Mouse (Mus musculus) WW6 (cell line): ENCODE results near the gene Nhlrc3.
A peak's percentile ranks its signal among the peaks of the same experiment; 100 is the strongest.

Source experiments
- DNase-seq: peaks from one replicate; pipeline ENCODE4 v3.0.0-alpha.2; 2013; ENCODE audit warnings: low read depth, low spot score

Nhlrc3 gene

GRCm38 (mm10) chr3:53454561-53454960, 8.6 kb downstream of the Nhlrc3 start:
- no peak for DNase-seq

DNA sequence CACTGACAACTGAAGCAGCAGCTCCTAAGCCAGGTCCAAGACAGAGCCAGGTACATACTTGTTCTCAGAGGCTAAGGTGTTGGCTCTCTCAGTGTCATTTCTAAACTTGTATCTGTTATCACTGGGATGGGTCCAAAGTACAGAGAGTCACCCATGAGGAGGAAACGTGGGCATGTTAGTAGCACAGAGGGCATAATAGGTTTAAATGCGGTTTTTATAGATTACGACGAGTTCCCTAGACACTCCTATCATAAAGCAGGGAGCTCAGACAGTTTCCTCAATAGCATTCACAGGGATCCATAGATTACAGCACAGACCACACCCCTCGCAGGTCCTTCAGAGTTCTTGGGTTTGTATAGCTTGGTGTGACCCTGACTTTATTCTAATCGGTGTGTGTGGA, 9.1 kb downstream of the Nhlrc3 start:
- DNase-seq = no peak

DNA sequence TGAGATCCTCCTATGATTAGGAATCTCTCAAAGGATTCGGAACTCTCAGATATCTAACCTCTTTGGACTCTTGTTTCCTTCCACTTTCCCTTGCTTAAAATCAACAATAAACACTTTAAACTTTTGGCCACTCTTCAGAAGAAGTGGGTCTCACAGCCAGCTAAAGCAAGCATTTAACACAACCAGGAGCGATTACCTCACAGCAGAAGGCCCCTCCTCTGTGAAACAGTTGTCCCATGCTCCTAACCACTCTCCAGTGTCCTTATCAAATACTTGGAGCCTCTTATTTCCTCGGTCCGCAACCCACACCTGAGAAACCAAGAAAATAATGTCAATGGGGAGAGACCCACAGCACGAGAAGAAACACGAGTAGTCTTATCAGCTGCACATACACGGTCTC, 9.8 kb downstream of the Nhlrc3 start:
- DNase-seq = no peak

GRCm38 (mm10) chr3:53452351-53452750, 10.8 kb downstream of the Nhlrc3 start:
- DNase-seq = no peak

DNA sequence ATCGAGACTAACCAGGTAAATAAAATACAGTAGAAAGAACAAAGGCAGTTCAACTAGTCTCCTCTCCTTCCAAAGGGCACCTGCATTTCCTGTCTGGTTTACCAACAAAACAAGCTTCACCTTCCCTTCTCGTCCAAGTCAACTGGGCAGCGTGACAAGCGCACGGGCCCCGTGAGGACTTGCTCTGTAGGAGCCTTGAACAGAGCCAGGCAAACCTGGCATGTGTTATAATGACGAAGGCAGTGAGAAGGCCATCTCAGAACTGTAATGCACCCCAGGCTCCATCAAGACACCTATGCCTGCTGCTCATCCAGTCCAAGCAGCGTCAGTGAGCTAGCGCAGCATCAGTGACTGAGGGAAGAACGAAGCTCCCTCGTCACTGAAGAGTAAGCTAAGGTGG, 12.5 kb downstream of the Nhlrc3 start:
- no peak for DNase-seq

DNA sequence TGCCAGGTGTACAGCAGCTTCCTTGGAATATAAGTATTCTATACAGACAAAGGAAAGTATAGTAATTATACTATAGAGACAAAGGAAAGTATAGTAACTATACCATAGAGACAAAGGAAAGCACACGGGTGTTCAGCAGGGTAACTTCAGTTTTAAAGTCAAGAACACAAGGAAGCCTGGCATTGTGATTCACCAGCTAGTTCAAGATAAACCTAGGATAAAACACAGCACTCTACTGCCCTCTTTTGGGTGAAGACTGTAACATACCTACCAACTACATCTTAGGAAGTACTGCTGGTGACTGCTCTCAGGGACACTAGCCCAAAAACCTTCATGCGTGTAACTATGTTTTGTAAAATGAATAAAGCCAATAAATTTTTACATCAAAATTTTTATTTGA, 14.9 kb downstream of the Nhlrc3 start:
- DNase-seq = peak; percentile 36

GRCm38 (mm10) chr3:53446801-53447200, 16.3 kb downstream of the Nhlrc3 start:
- DNase-seq = no peak

- no peak for DNase-seq
Observed at GRCm38 (mm10) chr3:53445540-53445939, 17.6 kb downstream of the Nhlrc3 start.

DNA sequence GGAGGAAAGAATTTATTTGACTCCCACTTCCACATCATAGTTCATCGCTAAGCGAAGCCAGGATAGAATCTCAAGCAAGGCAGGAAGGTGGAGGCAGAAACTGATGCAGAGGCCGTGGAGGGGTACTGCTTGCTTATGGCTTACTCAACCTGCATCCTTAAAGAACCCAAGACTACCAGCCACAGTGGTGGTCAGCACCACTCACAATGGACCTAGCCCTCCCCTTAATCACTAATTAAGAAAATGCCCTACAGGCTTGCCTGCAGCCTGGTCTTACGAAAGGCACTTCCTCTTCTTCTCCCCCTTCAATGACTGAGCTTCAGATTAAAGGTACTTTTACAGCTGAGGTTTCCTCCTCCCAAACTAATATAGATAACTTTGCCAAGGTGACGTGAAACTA, 26.6 kb downstream of the Nhlrc3 start:
- no peak for DNase-seq

GRCm38 (mm10) chr3:53434610-53435009, 28.5 kb downstream of the Nhlrc3 start:
- no peak for DNase-seq

GRCm38 (mm10) chr3:53423576-53423975, 39.6 kb downstream of the Nhlrc3 start:
- DNase-seq = no peak

DNA sequence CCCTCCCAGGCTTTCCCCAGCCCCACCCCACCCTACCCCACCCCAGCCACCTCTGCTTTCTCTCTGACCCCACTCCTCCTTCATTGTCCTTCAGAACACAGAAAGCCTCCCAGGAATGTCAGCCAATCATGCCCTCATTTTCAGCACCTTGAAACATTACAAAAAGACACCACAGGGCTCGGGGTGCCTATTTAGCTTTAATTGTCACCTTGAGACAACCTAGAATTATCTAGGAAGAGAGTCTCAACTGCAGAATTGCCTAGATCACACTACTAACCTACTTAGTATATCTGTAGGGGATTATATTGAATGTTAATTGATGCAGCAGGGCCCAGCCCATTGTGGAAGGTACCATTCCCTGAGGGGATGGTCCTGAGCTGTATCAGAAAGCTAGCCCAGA, 40.4 kb downstream of the Nhlrc3 start:
- DNase-seq = no peak

GRCm38 (mm10) chr3:53421656-53422055, 41.5 kb downstream of the Nhlrc3 start:
- DNase-seq = no peak

DNA sequence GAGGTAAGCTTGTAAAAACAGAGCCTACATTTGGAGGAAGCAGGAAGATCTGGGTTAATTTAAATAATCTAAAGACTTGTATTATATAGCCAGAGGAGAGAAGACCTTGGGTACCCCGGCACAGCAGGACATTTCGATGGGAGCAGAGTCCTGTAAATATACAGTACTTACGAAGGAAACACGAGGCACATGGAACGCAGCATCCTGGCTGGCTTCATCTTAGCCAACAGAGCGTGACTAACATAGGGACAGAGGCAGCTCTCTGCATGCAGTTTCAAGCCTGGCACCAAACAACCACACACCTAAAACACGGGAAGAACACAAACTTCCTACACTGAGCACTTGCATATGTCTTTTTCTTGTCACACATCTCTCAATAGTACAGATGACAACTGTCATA, 45.4 kb downstream of the Nhlrc3 start:
- DNase-seq = no peak

DNA sequence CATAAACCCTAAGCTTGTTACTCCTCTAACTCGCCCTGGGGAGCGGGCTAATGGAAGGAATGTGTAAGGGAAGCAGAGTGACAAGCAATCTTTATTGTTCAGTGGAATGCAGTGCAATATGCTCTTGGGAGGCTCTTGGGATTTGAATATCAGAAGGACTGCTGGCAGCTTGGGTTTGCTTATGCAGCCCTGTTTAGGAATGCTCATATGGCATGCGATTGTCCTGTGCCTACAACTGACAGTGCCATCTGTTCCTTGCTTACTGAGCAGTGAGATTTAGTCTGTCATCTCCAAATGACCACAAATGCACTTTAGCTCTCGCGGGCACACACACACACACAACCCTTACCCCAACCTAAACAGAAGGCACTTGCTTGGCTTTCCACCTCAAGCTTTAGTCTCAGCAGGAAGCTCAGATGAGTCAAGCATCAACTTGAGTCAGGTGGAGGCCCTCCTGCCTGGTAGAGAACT, 47.1 kb downstream of the Nhlrc3 start:
- no peak for DNase-seq

DNA sequence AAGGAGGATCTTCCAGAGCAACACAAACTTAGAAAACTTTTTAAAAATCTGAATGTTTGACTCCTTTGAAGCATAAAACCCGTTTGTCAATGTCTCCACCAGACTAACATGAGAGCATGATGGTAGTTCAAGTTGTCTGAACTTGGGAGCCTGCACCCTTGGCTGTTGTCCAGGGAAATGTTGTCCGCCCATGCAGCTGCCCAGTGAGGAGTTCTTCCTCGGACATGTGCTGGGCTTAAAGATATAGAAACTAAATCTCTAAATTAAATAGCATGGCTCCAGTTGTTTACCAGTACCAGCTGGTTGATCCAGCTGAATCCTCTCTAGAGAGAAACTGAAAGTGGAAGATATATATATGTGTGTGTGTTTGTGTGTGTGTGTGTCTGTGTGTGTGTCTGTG, 49.2 kb downstream of the Nhlrc3 start:
- DNase-seq = no peak

DNA sequence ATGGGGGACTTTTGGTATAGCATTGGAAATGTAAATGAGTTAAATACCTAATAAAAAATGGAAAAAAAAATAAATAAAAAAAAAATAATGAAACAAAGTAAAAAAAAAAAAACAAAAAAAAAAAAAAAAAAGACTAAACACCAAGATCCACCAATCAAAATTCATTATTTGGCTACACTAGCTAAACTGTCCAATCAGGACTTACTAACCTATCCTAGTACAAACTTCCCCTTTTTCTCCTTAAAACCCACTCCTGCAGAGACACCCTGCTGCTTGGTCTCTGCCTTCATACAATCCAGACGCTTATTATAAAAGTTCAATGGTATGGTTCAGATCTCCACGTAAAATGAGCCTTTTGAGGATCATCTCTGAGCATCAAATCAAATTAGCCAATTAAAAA, 49.7 kb downstream of the Nhlrc3 start:
- DNase-seq = no peak

- no peak for DNase-seq
Observed at GRCm38 (mm10) chr3:53412259-53412658, 50.9 kb downstream of the Nhlrc3 start.

GRCm38 (mm10) chr3:53410031-53410430, 53.1 kb downstream of the Nhlrc3 start:
- DNase-seq = no peak

- DNase-seq = no peak
Observed at GRCm38 (mm10) chr3:53407145-53407544, 56.0 kb downstream of the Nhlrc3 start.
